In the genomic region with DNA sequence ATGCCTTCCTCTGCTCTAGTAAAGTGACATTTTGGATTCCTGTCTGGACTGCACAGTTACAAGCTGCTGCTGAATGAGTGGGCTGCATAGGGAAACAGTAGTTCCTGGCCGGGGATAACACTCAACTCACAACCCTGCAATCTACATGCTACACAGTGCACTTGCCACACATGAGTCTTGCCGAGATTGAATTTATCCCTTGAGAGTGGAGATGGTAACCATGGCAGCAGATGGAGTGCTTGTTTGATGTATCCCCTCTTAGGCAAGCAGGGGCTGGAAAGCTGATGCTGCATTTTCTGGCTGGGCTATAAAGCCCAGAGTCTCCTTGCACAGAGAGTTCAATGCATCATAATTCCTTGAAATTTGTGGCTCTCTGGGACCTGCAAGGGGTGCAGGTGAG, we compare ENCODE assay signal across 14 mouse cellular contexts.
DNase-seq lines count a peak whose midpoint lies in the region; ATAC-seq and TF ChIP-seq lines count a peak whose summit lies in the region.
"Had no signal": no experiment of that assay in that cellular context is flagged by ENCODE, and none has a peak within 500 bp of the region (broad histone marks: within the 10 kb centered on the region; RNA-seq: fewer than 3 reads in every experiment).

No protein-coding gene starts in this region.

- H3K4me2 ChIP-seq in lung, embryonic 14.5 days: no peak overlapping the region
- H3K4me2 ChIP-seq in forebrain, postnatal 0 days (ENCODE audit: low read depth): no peak overlapping the region
- H3K4me2 ChIP-seq: heart, embryonic 13.5 days; liver, embryonic 13.5 days had no signal

- H3K27ac ChIP-seq in lung, embryonic 14.5 days (ENCODE audit: low read depth): no peak overlapping the region
- 0 out of 2 replicates have a peak overlapping the region, but pooled peaks have one; percentile 4 for H3K27ac ChIP-seq in forebrain, postnatal 0 days (ENCODE audit: low read depth, low read length)
- H3K27ac ChIP-seq: heart, embryonic 13.5 days; liver, embryonic 13.5 days had no signal

- no peak for ATAC-seq in lung, embryonic 14.5 days (ENCODE audit: insufficient read depth)
- ATAC-seq in forebrain, postnatal 0 days: peak; percentile 99
- ATAC-seq in erythroblast, adult 5-6 weeks (replicated peaks; ENCODE audit: low FRiP score, poor library complexity, severe bottlenecking): no peak
- ATAC-seq: Patski had no signal

- no peak overlapping the region for H3K9ac ChIP-seq in lung, embryonic 14.5 days
- H3K9ac ChIP-seq in forebrain, postnatal 0 days: no peak overlapping the region
- H3K9ac ChIP-seq: heart, embryonic 13.5 days; liver, embryonic 13.5 days had no signal

- H3K4me3 ChIP-seq in lung, embryonic 14.5 days (ENCODE audit: low read depth, low read length): no peak overlapping the region
- H3K4me3 ChIP-seq in forebrain, postnatal 0 days (ENCODE audit: low read depth, low read length): no peak overlapping the region
- H3K4me3 ChIP-seq: heart, embryonic 13.5 days; liver, embryonic 13.5 days had no signal

- no peak for TF ChIP-seq CTCF in lung, embryonic 14.5 days (IDR thresholded peaks at IDR 0.05; ENCODE audit: low read depth)
- no peak for TF ChIP-seq CTCF in forebrain, postnatal 0 days (IDR thresholded peaks at IDR 0.05; ENCODE audit: low read depth)

- no peaks in the 10 kb centered on the region for H3K9me3 ChIP-seq in lung, embryonic 14.5 days (ENCODE audit: low read depth, low read length)
- H3K9me3 ChIP-seq in forebrain, postnatal 0 days (ENCODE audit: low read length): no peaks in the 10 kb centered on the region
- H3K9me3 ChIP-seq: heart, embryonic 13.5 days; liver, embryonic 13.5 days had no signal

- WGBS in lung, embryonic 14.5 days: 13% methylated on average over 2 of the region's 2 CpGs
- 19% methylated on average over 2 of the region's 2 CpGs for WGBS in forebrain, postnatal 0 days

- H3K4me1 ChIP-seq in lung, embryonic 14.5 days (ENCODE audit: insufficient read depth): no peaks in the 10 kb centered on the region
- peaks cover 14% of the 10 kb centered on the region for H3K4me1 ChIP-seq in forebrain, postnatal 0 days (ENCODE audit: insufficient read depth)
- H3K4me1 ChIP-seq: liver, embryonic 13.5 days had no signal

- no peaks in the 10 kb centered on the region for H3K36me3 ChIP-seq in lung, embryonic 14.5 days (ENCODE audit: insufficient read depth)
- no peaks in the 10 kb centered on the region for H3K36me3 ChIP-seq in forebrain, postnatal 0 days (ENCODE audit: insufficient read depth)
- H3K36me3 ChIP-seq: heart, embryonic 13.5 days; liver, embryonic 13.5 days had no signal

- peak; percentile 46 for DNase-seq in lung, embryonic 14.5 days
- DNase-seq in lung, postnatal 14 days: no peak
- DNase-seq in forebrain, postnatal 0 days: peak; percentile 85
- peak; percentile 75 for DNase-seq in mesoderm, embryonic 11.5 days (ENCODE audit: low read depth, low spot score)
- DNase-seq in retina, postnatal 1 day: peak; percentile 35
- DNase-seq in ovary, postnatal 14 days (ENCODE audit: low spot score): no peak
- no peak for DNase-seq in kidney, adult 9 months
- DNase-seq: adrenal gland, postnatal 36 days; cerebellum, postnatal 25 days; kidney, adult 11 months; liver, embryonic 13.5 days had no signal

- H3K27me3 ChIP-seq in lung, embryonic 14.5 days (ENCODE audit: insufficient read depth, low read length): no peaks in the 10 kb centered on the region
- H3K27me3 ChIP-seq in forebrain, postnatal 0 days (ENCODE audit: insufficient read depth, low read length): no peaks in the 10 kb centered on the region
- H3K27me3 ChIP-seq: heart, embryonic 13.5 days; liver, embryonic 13.5 days; Patski had no signal

Comparison
In these comparisons a context has a peak if more than half of its experiments do, and no peak if none do; other contexts are left out.
1. DNase-seq: peak in lung, embryonic 14.5 days (single experiment), forebrain, postnatal 0 days (single experiment), mesoderm, embryonic 11.5 days (single experiment) and retina, postnatal 1 day (single experiment); none in lung, postnatal 14 days (single experiment), ovary, postnatal 14 days (single experiment) and kidney, adult 9 months (single experiment).